Mouse (Mus musculus) bone marrow, adult 2 months (tissue): ENCODE measurements around the gene Tspan9.

ENCODE experiments used
- CTCF ChIP-seq: fragments of 200-500 bp; IDR thresholded peaks from 2 replicates; pipeline ENCODE4 v1.5.1; 2011; ENCODE audit warnings: low read length, control low read depth; ENCODE audit not compliant: control insufficient read depth, insufficient read depth
- POLR2A ChIP-seq: fragments of 200-500 bp; IDR thresholded peaks from 2 replicates; pipeline ENCODE4 v1.6.1; 2011; ENCODE audit warnings: low read depth, mild to moderate bottlenecking, control low read depth, low read length, borderline replicate concordance; ENCODE audit not compliant: control insufficient read depth

- no peak for TF ChIP-seq CTCF
- no peak for TF ChIP-seq POLR2A
Observed at GRCm38 (mm10) chr6:128070921-128071558, 72.4 kb downstream of the Tspan9 start.
